Mouse (Mus musculus) neural tube, embryonic 15.5 days (tissue): ENCODE data around the gene Elf5. TPM values are rescaled to one million over a fixed set of nuclear protein-coding genes. Genes with fewer than 3 reads are reported as not detected.
A peak's percentile ranks its signal among the peaks of the same experiment; 100 is the strongest.

Experiments
- ATAC-seq: fragments of 200-750 bp; cut with Nextera tagmentation; 2 replicates; pipeline ENCODE4 v1.8.0; 2017; ENCODE audit warnings: mild to moderate bottlenecking, moderate TSS enrichment, moderate library complexity; ENCODE audit not compliant: low FRiP score
- H3K27ac ChIP-seq: fragments of 300-500 bp; sonication (generic); replicated peaks from 2 replicates; pipeline ENCODE4 v1.5.1; 2015; ENCODE audit warnings: mild to moderate bottlenecking, inconsistent platforms
- H3K27me3 ChIP-seq: fragments of 300-500 bp; sonication (generic); replicated peaks from 2 replicates; pipeline ENCODE4 v1.6.1; 2015; ENCODE audit warnings: inconsistent platforms
- H3K36me3 ChIP-seq: fragments of 300-500 bp; sonication (generic); 2 replicates; pipeline ENCODE4 v1.6.1; 2015; ENCODE audit warnings: inconsistent platforms
- H3K4me1 ChIP-seq: fragments of 300-500 bp; sonication (generic); 2 replicates; pipeline ENCODE4 v1.6.1; 2015; ENCODE audit warnings: inconsistent platforms
- H3K4me2 ChIP-seq: fragments of 300-500 bp; sonication (generic); 2 replicates; pipeline ENCODE4 v1.6.1; 2015; ENCODE audit warnings: inconsistent platforms, mild to moderate bottlenecking, moderate library complexity
- H3K4me3 ChIP-seq: fragments of 300-500 bp; sonication (generic); replicated peaks from 2 replicates; pipeline ENCODE4 v1.5.1; 2015; ENCODE audit warnings: mild to moderate bottlenecking, inconsistent platforms
- H3K9ac ChIP-seq: fragments of 300-500 bp; sonication (generic); replicated peaks from 2 replicates; pipeline ENCODE4 v1.6.1; 2015; ENCODE audit warnings: mild to moderate bottlenecking, inconsistent platforms
- H3K9me3 ChIP-seq: fragments of 300-500 bp; sonication (generic); replicated peaks from 2 replicates; pipeline ENCODE4 v1.6.1; 2016; ENCODE audit warnings: inconsistent platforms
- WGBS: fragments of 180-500 bp; shearing (Covaris S2); methylation state at CpG from one replicate; pipeline ENCODE4 v1.1.7; 2015; ENCODE audit warnings: mixed read lengths; 5-methylcytosine and 5-hydroxymethylcytosine counted together
- polyA plus RNA-seq: library from polyadenylated mRNA; unstranded; fragments of >200 nt; fragmentation: Nextera tagmentation; extraction: Ambion mirVana; gene quantifications from 2 replicates; pipeline ENCODE4 v1.2.1, GENCODE M21; 2015

Gene Elf5
- polyA plus RNA-seq, 1 experiment from 2014 or later, result not detected

GRCm38 (mm10) chr2:103413381-103413780 is 1.9 kb downstream of the Elf5 start:
- no peaks in the 10 kb centered on the region for H3K27me3 ChIP-seq
- H3K9me3 ChIP-seq, result no peaks in the 10 kb centered on the region
- ATAC-seq, result no peak
- H3K36me3 ChIP-seq, result no peaks in the 10 kb centered on the region
- H3K27ac ChIP-seq, result no peak overlapping the region
- 76% methylated on average over 5 of the region's 5 CpGs for WGBS
- H3K4me3 ChIP-seq, result no peak overlapping the region
- H3K4me2 ChIP-seq, result no peak overlapping the region
- H3K9ac ChIP-seq, result no peak overlapping the region
- no peaks in the 10 kb centered on the region for H3K4me1 ChIP-seq

GRCm38 (mm10) chr2:103415774-103416173 is 4.3 kb downstream of the Elf5 start:
- Histone ChIP-seq H3K27me3 (no peaks in the 10 kb centered on the region), H3K4me2 (no peak overlapping the region)
- WGBS, result 89% methylated on average over 3 of the region's 3 CpGs

GRCm38 (mm10) chr2:103420650-103421507 is 9.4 kb downstream of the Elf5 start:
- Histone ChIP-seq H3K36me3 (no peaks in the 10 kb centered on the region), H3K4me2 (no peak overlapping the region), H3K4me1 (peaks cover 8% of the 10 kb centered on the region), H3K9ac (no peak overlapping the region), H3K4me3 (no peak overlapping the region), H3K27ac (no peak overlapping the region), H3K27me3 (no peaks in the 10 kb centered on the region), H3K9me3 (no peaks in the 10 kb centered on the region)
- no peak for ATAC-seq
- 56% methylated on average over 15 of the region's 15 CpGs for WGBS

More at GRCm38 (mm10) chr2:103415774-103416173, 4.3 kb downstream of the Elf5 start:
- H3K4me1 ChIP-seq, result peaks cover 2% of the 10 kb centered on the region; the same call in 1 of the 2 replicates
- H3K36me3 ChIP-seq, result no peaks in the 10 kb centered on the region
- H3K9ac ChIP-seq, result no peak overlapping the region
- no peak for ATAC-seq
- H3K9me3 ChIP-seq, result no peaks in the 10 kb centered on the region
- H3K4me3 ChIP-seq, result no peak overlapping the region
- no peak overlapping the region for H3K27ac ChIP-seq

- H3K36me3 ChIP-seq, result no peaks in the 10 kb centered on the region
- H3K4me1 ChIP-seq, result peaks cover 8% of the 10 kb centered on the region
- H3K9ac ChIP-seq, result no peak overlapping the region
- no peak overlapping the region for H3K27ac ChIP-seq
- 76% methylated on average over 12 of the region's 12 CpGs for WGBS
- no peak for ATAC-seq
- H3K4me2 ChIP-seq, result no peak overlapping the region
- H3K9me3 ChIP-seq, result no peaks in the 10 kb centered on the region
- no peak overlapping the region for H3K4me3 ChIP-seq
- no peaks in the 10 kb centered on the region for H3K27me3 ChIP-seq
Measured at GRCm38 (mm10) chr2:103423884-103424283, 12.4 kb downstream of the Elf5 start.

- Histone ChIP-seq H3K36me3 (no peaks in the 10 kb centered on the region), H3K9me3 (no peaks in the 10 kb centered on the region), H3K27ac (no peak overlapping the region), H3K4me1 (peaks cover 8% of the 10 kb centered on the region), H3K27me3 (no peaks in the 10 kb centered on the region), H3K4me3 (no peak overlapping the region), H3K4me2 (no peak overlapping the region), H3K9ac (no peak overlapping the region)
- 34% methylated on average over 12 of the region's 12 CpGs for WGBS
- ATAC-seq, result peak; percentile 58; the same call in 1 of the 2 replicates
Measured at GRCm38 (mm10) chr2:103424349-103425026, 13.0 kb downstream of the Elf5 start.

DNA sequence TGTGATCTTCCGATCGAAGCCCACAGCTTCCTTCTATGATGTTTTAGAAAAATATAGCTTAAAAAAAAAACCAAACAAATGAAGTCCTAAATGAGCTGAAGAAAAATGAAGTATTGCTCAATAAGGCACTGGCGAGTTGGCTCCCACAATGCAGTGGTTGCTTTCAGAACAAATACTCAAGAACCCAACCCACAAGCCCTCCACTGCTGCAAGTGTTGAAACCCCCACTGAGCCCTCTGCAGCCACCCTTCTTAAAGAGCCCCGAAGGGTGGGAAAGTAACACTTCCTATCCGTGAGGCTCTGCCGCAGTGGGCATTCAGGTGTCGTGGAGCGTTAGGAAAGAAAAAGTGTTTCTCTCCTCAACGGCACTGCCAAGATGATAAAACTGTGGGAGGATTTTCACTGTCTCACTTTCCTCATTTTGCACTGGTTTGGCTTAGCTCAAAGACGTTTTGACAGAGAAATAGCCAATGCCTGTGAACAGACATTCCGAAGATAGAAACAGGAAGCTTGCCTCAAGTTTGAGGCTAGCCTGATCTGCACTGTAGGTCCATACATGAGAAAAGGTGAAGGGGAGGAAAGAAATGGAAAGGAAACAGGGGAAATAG is 14.1 kb downstream of the Elf5 start:
- peaks cover 7% of the 10 kb centered on the region for H3K4me1 ChIP-seq
- H3K9me3 ChIP-seq, result no peaks in the 10 kb centered on the region
- no peaks in the 10 kb centered on the region for H3K27me3 ChIP-seq
- no peak overlapping the region for H3K27ac ChIP-seq
- no peak overlapping the region for H3K9ac ChIP-seq
- 82% methylated on average over 11 of the region's 11 CpGs for WGBS
- H3K4me3 ChIP-seq, result no peak overlapping the region
- no peaks in the 10 kb centered on the region for H3K36me3 ChIP-seq
- no peak for ATAC-seq
- H3K4me2 ChIP-seq, result no peak overlapping the region

- Histone ChIP-seq H3K36me3 (no peaks in the 10 kb centered on the region), H3K27ac (no peak overlapping the region), H3K9ac (no peak overlapping the region), H3K4me2 (no peak overlapping the region), H3K9me3 (no peaks in the 10 kb centered on the region), H3K4me3 (no peak overlapping the region), H3K27me3 (no peaks in the 10 kb centered on the region), H3K4me1 (no peaks in the 10 kb centered on the region)
- ATAC-seq, result no peak
- 88% methylated on average over 3 of the region's 3 CpGs for WGBS
Measured at GRCm38 (mm10) chr2:103428356-103428755, 16.9 kb downstream of the Elf5 start.

- Histone ChIP-seq H3K36me3 (no peaks in the 10 kb centered on the region), H3K4me2 (no peak overlapping the region), H3K4me3 (no peak overlapping the region), H3K27me3 (no peaks in the 10 kb centered on the region), H3K9me3 (no peaks in the 10 kb centered on the region), H3K27ac (no peak overlapping the region), H3K4me1 (no peaks in the 10 kb centered on the region), H3K9ac (no peak overlapping the region)
- 40% methylated on average over 1 of the region's 1 CpGs for WGBS
- no peak for ATAC-seq
Measured at GRCm38 (mm10) chr2:103430712-103431111, 19.2 kb downstream of the Elf5 start.

DNA sequence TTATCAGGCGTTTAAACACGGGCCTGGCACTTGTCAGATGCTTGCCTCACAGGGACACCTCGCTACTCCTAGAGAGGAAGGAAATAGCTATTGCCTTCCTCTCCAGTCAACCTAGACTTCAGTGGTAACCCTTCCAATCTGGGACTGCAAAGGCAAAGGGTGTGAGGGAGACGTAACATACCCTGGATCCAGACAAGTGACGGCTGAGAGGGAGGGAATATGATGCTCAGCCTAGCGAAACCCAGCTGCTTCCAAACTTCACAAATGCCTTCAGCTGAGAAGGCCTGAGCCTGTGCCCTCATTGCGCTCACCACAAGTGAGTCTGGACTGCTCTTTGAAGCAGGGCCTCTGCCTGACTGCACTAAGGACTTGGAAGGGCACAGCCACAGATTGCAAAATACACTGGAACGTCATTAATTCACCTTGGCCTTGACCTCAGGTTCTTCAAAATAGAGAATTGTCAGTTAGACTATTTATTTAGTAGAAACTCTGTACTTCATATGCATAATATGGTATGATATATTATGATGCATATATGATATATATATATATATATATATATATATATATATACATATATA is 21.3 kb downstream of the Elf5 start:
- Histone ChIP-seq H3K9ac (no peak overlapping the region), H3K27ac (no peak overlapping the region), H3K9me3 (no peaks in the 10 kb centered on the region), H3K4me3 (no peak overlapping the region), H3K4me1 (peaks cover 7% of the 10 kb centered on the region; the same call in 1 of the 2 replicates), H3K36me3 (no peaks in the 10 kb centered on the region), H3K4me2 (no peak overlapping the region), H3K27me3 (no peaks in the 10 kb centered on the region)
- ATAC-seq, result no peak
- WGBS, result 84% methylated on average over 8 of the region's 8 CpGs

DNA sequence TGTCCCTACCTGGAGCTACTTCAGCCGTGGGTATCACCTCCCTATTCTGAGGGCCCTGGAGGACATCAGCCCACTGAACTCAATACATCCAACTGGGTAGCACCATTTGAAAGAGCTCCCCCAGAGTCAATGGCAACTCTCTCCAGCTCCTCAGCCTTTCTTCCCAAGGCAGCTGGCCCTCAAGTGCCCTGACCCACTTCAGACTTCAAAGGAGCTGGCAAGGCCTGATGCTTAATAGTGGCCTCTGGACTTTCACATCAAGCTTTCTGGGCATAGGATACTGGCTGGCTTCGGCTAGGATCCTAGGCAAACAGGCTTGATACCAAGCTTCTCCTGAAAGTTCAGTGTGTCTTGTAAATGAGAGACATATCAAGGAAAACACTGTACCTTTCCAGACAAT is 23.6 kb downstream of the Elf5 start:
- H3K4me2 ChIP-seq, result no peak overlapping the region
- H3K36me3 ChIP-seq, result no peaks in the 10 kb centered on the region
- H3K9me3 ChIP-seq, result no peaks in the 10 kb centered on the region
- no peak for ATAC-seq
- no peaks in the 10 kb centered on the region for H3K27me3 ChIP-seq
- no peak overlapping the region for H3K4me3 ChIP-seq
- no peak overlapping the region for H3K27ac ChIP-seq
- peaks cover 14% of the 10 kb centered on the region; the same call in 1 of the 2 replicates for H3K4me1 ChIP-seq
- no peak overlapping the region for H3K9ac ChIP-seq
- 84% methylated on average over 2 of the region's 2 CpGs for WGBS

DNA sequence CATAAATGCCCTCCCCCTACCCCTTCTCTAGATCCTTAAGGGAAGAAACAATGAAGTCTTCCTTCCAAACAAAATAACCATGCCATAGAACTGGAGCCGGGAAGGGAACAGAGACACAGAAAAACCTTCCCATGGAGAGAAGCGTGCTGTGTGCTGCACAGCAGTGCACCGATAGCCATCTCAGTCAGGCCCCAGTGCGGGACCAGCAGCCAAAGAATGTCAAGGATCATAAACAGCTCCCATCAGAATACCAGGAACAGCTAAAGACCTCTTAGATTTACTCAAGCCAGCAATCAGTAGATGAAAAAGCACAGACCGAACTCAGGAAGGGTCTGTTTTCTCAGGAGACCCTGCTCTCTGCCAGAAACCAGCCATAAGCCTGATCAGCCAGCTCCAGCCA is 25.0 kb downstream of the Elf5 start:
- Histone ChIP-seq H3K4me1 (peaks cover 14% of the 10 kb centered on the region; the same call in 1 of the 2 replicates), H3K9me3 (no peaks in the 10 kb centered on the region), H3K9ac (no peak overlapping the region), H3K27ac (no peak overlapping the region), H3K27me3 (no peaks in the 10 kb centered on the region), H3K36me3 (no peaks in the 10 kb centered on the region), H3K4me2 (no peak overlapping the region), H3K4me3 (no peak overlapping the region)
- no peak for ATAC-seq
- WGBS, result 42% methylated on average over 5 of the region's 5 CpGs
